ENCODE assay signal across 29 mouse cellular contexts in the genomic region with DNA sequence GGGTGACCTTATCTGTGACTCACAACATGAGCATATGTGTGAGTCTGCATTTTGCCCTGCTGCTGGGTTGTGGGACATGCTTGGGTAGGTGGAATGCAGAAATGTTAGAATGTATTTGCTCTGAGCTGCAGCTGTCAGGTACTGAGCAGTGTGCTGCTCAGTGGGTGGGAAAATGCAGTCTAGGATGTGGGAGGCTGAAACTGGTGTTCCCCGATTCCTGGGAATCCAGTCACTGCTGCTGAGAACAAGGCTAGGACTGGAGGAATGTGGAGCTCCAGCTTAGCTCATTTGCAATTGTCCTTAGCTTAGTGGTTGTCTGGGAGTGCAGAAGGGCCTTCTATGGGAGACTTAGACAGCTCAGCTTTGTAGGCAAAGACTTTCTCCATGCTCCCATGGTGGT. TPM values are rescaled to one million over a fixed set of nuclear protein-coding genes. Genes with fewer than 3 reads are reported as not detected.
DNase-seq lines count a peak whose midpoint lies in the region; ATAC-seq lines count a peak whose summit lies in the region.
"Had no signal": no experiment of that assay in that cellular context is flagged by ENCODE, and none has a peak within 500 bp of the region (broad histone marks: within the 10 kb centered on the region; RNA-seq: fewer than 3 reads in every experiment).

No protein-coding gene starts in this region.

- ATAC-seq in frontal cortex, adult (ENCODE audit: low TSS enrichment) = peak; percentile 99
- ATAC-seq in hindbrain, embryonic 13.5 days (ENCODE audit: low FRiP score) = no peak
- ATAC-seq: CD4-positive, CD25-positive, alpha-beta regulatory T cell, adult 4 months; forebrain, embryonic 13.5 days; forebrain, embryonic 15.5 days; Patski had no signal

- H3K4me3 ChIP-seq in hindbrain, embryonic 13.5 days = no peak overlapping the region
- H3K4me3 ChIP-seq: embryonic facial prominence, embryonic 10.5 days; embryonic facial prominence, embryonic 12.5 days; forebrain, embryonic 13.5 days; forebrain, embryonic 15.5 days had no signal

- no peaks in the 10 kb centered on the region for H3K4me1 ChIP-seq in hindbrain, embryonic 13.5 days (replicated peaks)
- H3K4me1 ChIP-seq: embryonic facial prominence, embryonic 10.5 days; embryonic facial prominence, embryonic 12.5 days; forebrain, embryonic 13.5 days; forebrain, embryonic 15.5 days had no signal

- DNase-seq in frontal cortex, postnatal 25 days (ENCODE audit: low spot score in 2 of 2) = no peak
- DNase-seq in layer of hippocampus, adult 9-11 months = peak; percentile 11
- no peak for DNase-seq in layer of hippocampus, postnatal 10 days (ENCODE audit: low spot score in 2 of 2)
- peak; percentile 34 for DNase-seq in right cerebral cortex, adult 18-20 months
- DNase-seq in right cerebral cortex, postnatal 25 days = no peak
- peak; percentile 21 for DNase-seq in R1 (ENCODE audit: low read depth, low spot score)
- DNase-seq: adrenal gland, adult 2 months; adrenal gland, postnatal 10 days; adrenal gland, postnatal 25 days; B cell, adult 2 months; cerebellum, adult 11-12 months; cerebellum, adult 2 months; cerebellum, adult 9-10 months; cerebellum, postnatal 10 days; cerebellum, postnatal 25 days had no signal

- WGBS in hindbrain, embryonic 13.5 days = 78% methylated on average over 1 of the region's 1 CpGs

- no peak overlapping the region for H3K27ac ChIP-seq in hindbrain, embryonic 13.5 days
- H3K27ac ChIP-seq: embryonic facial prominence, embryonic 10.5 days; embryonic facial prominence, embryonic 12.5 days; forebrain, embryonic 13.5 days; forebrain, embryonic 15.5 days had no signal

- no peaks in the 10 kb centered on the region for H3K36me3 ChIP-seq in hindbrain, embryonic 13.5 days
- H3K36me3 ChIP-seq: embryonic facial prominence, embryonic 10.5 days; embryonic facial prominence, embryonic 12.5 days; forebrain, embryonic 15.5 days; G1E had no signal

- no peak overlapping the region for H3K9ac ChIP-seq in hindbrain, embryonic 13.5 days
- H3K9ac ChIP-seq: embryonic facial prominence, embryonic 12.5 days; forebrain, embryonic 13.5 days; forebrain, embryonic 15.5 days had no signal

- H3K4me2 ChIP-seq in hindbrain, embryonic 13.5 days = no peak overlapping the region
- H3K4me2 ChIP-seq: embryonic facial prominence, embryonic 12.5 days; forebrain, embryonic 13.5 days; forebrain, embryonic 15.5 days had no signal

- no peaks in the 10 kb centered on the region for H3K27me3 ChIP-seq in hindbrain, embryonic 13.5 days
- H3K27me3 ChIP-seq: CH12.LX; embryonic facial prominence, embryonic 12.5 days; forebrain, embryonic 13.5 days; forebrain, embryonic 15.5 days; Patski had no signal

- 0 out of 2 replicates have a peak, but pooled peaks cover 7% of the 10 kb centered on the region for H3K9me3 ChIP-seq in hindbrain, embryonic 13.5 days
- H3K9me3 ChIP-seq: embryonic facial prominence, embryonic 12.5 days; forebrain, embryonic 15.5 days; G1E had no signal

RNA-seq across cellular contexts. Expression of a gene that starts 37.8 kb away (rescaled TPM):
- not detected for total RNA-seq in layer of hippocampus, postnatal 10 days (2021)
- polyA plus RNA-seq in hindbrain, embryonic 13.5 days (2015; fragmentation: Nextera tagmentation; extraction: Ambion mirVana) = not detected in 2 replicates
- total RNA-seq: adrenal gland, adult 2 months; adrenal gland, postnatal 10 days; adrenal gland, postnatal 25 days; adrenal gland, postnatal 4 days; CH12.LX had no signal
- polyA plus RNA-seq: adrenal gland, adult 2 months; CD4-positive, CD25-positive, alpha-beta regulatory T cell, adult 4 months; cerebellum, adult 2 months; cortical plate, adult 2 months; embryonic facial prominence, embryonic 10.5 days; embryonic facial prominence, embryonic 12.5 days; embryonic facial prominence, embryonic 14.5 days; forebrain, embryonic 11.5 days; forebrain, embryonic 13.5 days; forebrain, embryonic 15.5 days; G1E; Patski had no signal

Comparison
In these comparisons a context has a peak if more than half of its experiments do, and no peak if none do; other contexts are left out.
1. DNase-seq: peak in layer of hippocampus, adult 9-11 months (single experiment), right cerebral cortex, adult 18-20 months (single experiment) and R1 (single experiment); none in frontal cortex, postnatal 25 days (0 of 2), layer of hippocampus, postnatal 10 days (0 of 2) and right cerebral cortex, postnatal 25 days (single experiment).